17 mouse cellular contexts compared by ENCODE assay signal in the genomic region with DNA sequence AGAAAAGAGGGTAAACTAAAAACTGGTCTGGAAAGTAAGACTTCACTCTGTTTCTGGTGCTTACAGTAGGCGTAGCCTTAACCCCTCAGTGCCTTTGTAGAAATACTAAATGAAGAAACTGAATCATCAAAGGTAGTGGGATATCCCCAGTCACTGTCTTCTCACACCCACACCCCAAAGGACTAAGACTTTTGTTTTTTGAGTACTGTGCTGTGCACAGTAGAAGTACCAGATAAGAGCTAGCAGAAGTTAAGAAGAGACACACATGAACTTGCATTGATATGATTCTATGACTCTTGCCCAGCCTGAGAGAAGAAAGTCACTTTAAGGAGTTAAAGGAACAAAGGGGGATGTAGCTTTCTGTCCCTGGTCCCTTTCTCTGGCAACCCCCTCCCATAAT. TPM values are rescaled to one million over a fixed set of nuclear protein-coding genes. Genes with fewer than 3 reads are reported as not detected.
DNase-seq lines count a peak whose midpoint lies in the region; ATAC-seq and TF ChIP-seq lines count a peak whose summit lies in the region.
"Had no signal": no experiment of that assay in that cellular context is flagged by ENCODE, and none has a peak within 500 bp of the region (broad histone marks: within the 10 kb centered on the region; RNA-seq: fewer than 3 reads in every experiment).

No protein-coding gene starts in this region.

- H3K9ac ChIP-seq in hindbrain, postnatal 0 days (replicated peaks; ENCODE audit: low read length): no peak overlapping the region
- no peak overlapping the region for H3K9ac ChIP-seq in hindbrain, embryonic 11.5 days (ENCODE audit: low read depth, low read length)
- peak overlapping the region; percentile 75 for H3K9ac ChIP-seq in liver, embryonic 14.5 days (replicated peaks)
- H3K9ac ChIP-seq in stomach, embryonic 15.5 days: no peak overlapping the region
- H3K9ac ChIP-seq: embryonic facial prominence, embryonic 15.5 days; forebrain, embryonic 15.5 days had no signal

- no peaks in the 10 kb centered on the region for H3K9me3 ChIP-seq in hindbrain, postnatal 0 days (ENCODE audit: low read length)
- no peaks in the 10 kb centered on the region for H3K9me3 ChIP-seq in hindbrain, embryonic 11.5 days (ENCODE audit: control insufficient read depth, low read length)
- H3K9me3 ChIP-seq in liver, embryonic 14.5 days (ENCODE audit: control insufficient read depth, low read length): no peaks in the 10 kb centered on the region
- H3K9me3 ChIP-seq in stomach, embryonic 15.5 days: no peaks in the 10 kb centered on the region
- H3K9me3 ChIP-seq: embryonic facial prominence, embryonic 15.5 days; forebrain, embryonic 15.5 days; G1E had no signal

- 98% methylated on average over 1 of the region's 1 CpGs for WGBS in hindbrain, postnatal 0 days
- 89% methylated on average over 1 of the region's 1 CpGs for WGBS in hindbrain, embryonic 11.5 days
- 52% methylated on average over 1 of the region's 1 CpGs for WGBS in liver, embryonic 14.5 days (ENCODE audit: insufficient replicate concordance)
- WGBS in stomach, embryonic 15.5 days: 86% methylated on average over 1 of the region's 1 CpGs

- TF ChIP-seq EP300 in liver, embryonic 14.5 days (IDR thresholded peaks at IDR 0.05; ENCODE audit: low read depth): peak; percentile 58

- H3K4me3 ChIP-seq in hindbrain, postnatal 0 days (ENCODE audit: low read length): no peak overlapping the region
- H3K4me3 ChIP-seq in hindbrain, embryonic 11.5 days (ENCODE audit: low read depth, low read length): no peak overlapping the region
- H3K4me3 ChIP-seq in liver, embryonic 14.5 days (ENCODE audit: insufficient read depth in 1 of 2, low read depth in 2 of 2, low read length in 2 of 2): peak overlapping the region; percentile 73 to 91
- peak overlapping the region; percentile 59 for H3K4me3 ChIP-seq in stomach, embryonic 15.5 days (replicated peaks)
- H3K4me3 ChIP-seq: embryonic facial prominence, embryonic 15.5 days; forebrain, embryonic 15.5 days had no signal

- 0 out of 2 replicates have a peak overlapping the region, but pooled peaks have one; percentile 96 for H3K4me2 ChIP-seq in hindbrain, postnatal 0 days (ENCODE audit: low read depth, low read length)
- H3K4me2 ChIP-seq in hindbrain, embryonic 11.5 days (replicated peaks; ENCODE audit: low read depth, low read length): no peak overlapping the region
- peak overlapping the region; percentile 87 for H3K4me2 ChIP-seq in liver, embryonic 14.5 days (ENCODE audit: low read depth)
- 0 out of 2 replicates have a peak overlapping the region, but pooled peaks have one; percentile 92 for H3K4me2 ChIP-seq in stomach, embryonic 15.5 days
- H3K4me2 ChIP-seq: forebrain, embryonic 15.5 days had no signal

- ATAC-seq in hindbrain, postnatal 0 days: no peak
- no peak for ATAC-seq in hindbrain, embryonic 11.5 days (ENCODE audit: low FRiP score)
- ATAC-seq in liver, embryonic 14.5 days (ENCODE audit: insufficient read depth): no peak
- no peak for ATAC-seq in stomach, embryonic 15.5 days (ENCODE audit: insufficient read depth, low FRiP score, low read depth)
- ATAC-seq: forebrain, embryonic 15.5 days had no signal

- no peaks in the 10 kb centered on the region for H3K36me3 ChIP-seq in hindbrain, postnatal 0 days (ENCODE audit: insufficient read depth, low read length)
- H3K36me3 ChIP-seq in hindbrain, embryonic 11.5 days (ENCODE audit: control insufficient read depth, insufficient read depth, low read length): no peaks in the 10 kb centered on the region
- peaks cover 27% of the 10 kb centered on the region for H3K36me3 ChIP-seq in liver, embryonic 14.5 days (replicated peaks; ENCODE audit: control insufficient read depth, insufficient read depth, low read depth)
- no peaks in the 10 kb centered on the region for H3K36me3 ChIP-seq in stomach, embryonic 15.5 days
- H3K36me3 ChIP-seq: embryonic facial prominence, embryonic 15.5 days; forebrain, embryonic 15.5 days had no signal

- DNase-seq in hindbrain, postnatal 0 days (ENCODE audit: low spot score): no peak
- DNase-seq in hindbrain, embryonic 11.5 days (ENCODE audit: low spot score): no peak
- peak; percentile 78 for DNase-seq in MEL-GATA-1-ER (ENCODE audit: extremely low read depth, low read depth)
- DNase-seq in liver, embryonic 14.5 days (ENCODE audit: low read depth in 3 of 3, low spot score in 3 of 3): peak in 2 of 3 experiments; percentile 40 to 53
- DNase-seq in layer of hippocampus, adult 9-11 months: no peak
- no peak for DNase-seq in frontal cortex, postnatal 10 days (ENCODE audit: low spot score in 2 of 2)
- DNase-seq: adrenal gland, adult 8-10 months; cerebellum, adult 9-10 months; heart, postnatal 4 days; kidney, adult 11 months; kidney, postnatal 10 days; lung, adult 18-20 months; thymus, postnatal 36 days had no signal

- no peaks in the 10 kb centered on the region; the same call in 1 of the 2 replicates for H3K4me1 ChIP-seq in hindbrain, postnatal 0 days (ENCODE audit: insufficient read depth, low read length)
- H3K4me1 ChIP-seq in hindbrain, embryonic 11.5 days (replicated peaks; ENCODE audit: control insufficient read depth, insufficient read depth, low read length): peaks cover 4% of the 10 kb centered on the region; the same call in 1 of the 2 replicates
- H3K4me1 ChIP-seq in liver, embryonic 14.5 days (replicated peaks; ENCODE audit: control insufficient read depth in 2 of 2, insufficient read depth in 2 of 2, low read length in 1 of 2): peaks cover 51 to 53% of the 10 kb centered on the region in 2 experiments
- H3K4me1 ChIP-seq in stomach, embryonic 15.5 days: peaks cover 40% of the 10 kb centered on the region

- no peak overlapping the region for H3K27ac ChIP-seq in hindbrain, postnatal 0 days
- H3K27ac ChIP-seq in hindbrain, embryonic 11.5 days (ENCODE audit: low read depth, low read length): no peak overlapping the region
- peak overlapping the region; percentile 94 for H3K27ac ChIP-seq in liver, embryonic 14.5 days
- no peak overlapping the region for H3K27ac ChIP-seq in stomach, embryonic 15.5 days
- H3K27ac ChIP-seq: embryonic facial prominence, embryonic 15.5 days; forebrain, embryonic 15.5 days had no signal

- H3K27me3 ChIP-seq in hindbrain, postnatal 0 days (ENCODE audit: insufficient read depth, low read length): peaks cover 5% of the 10 kb centered on the region; the same call in 1 of the 2 replicates
- H3K27me3 ChIP-seq in hindbrain, embryonic 11.5 days (ENCODE audit: control insufficient read depth, insufficient read depth, low read length): peaks cover 22% of the 10 kb centered on the region
- peaks cover 18% of the 10 kb centered on the region for H3K27me3 ChIP-seq in liver, embryonic 14.5 days (ENCODE audit: control insufficient read depth, insufficient read depth, low read length)
- H3K27me3 ChIP-seq in stomach, embryonic 15.5 days (replicated peaks): peaks cover 2% of the 10 kb centered on the region; the same call in 1 of the 2 replicates

- no peak for TF ChIP-seq CTCF in hindbrain, postnatal 0 days (IDR thresholded peaks at IDR 0.05; ENCODE audit: low read depth)
- no peak for TF ChIP-seq CTCF in liver, embryonic 14.5 days (IDR thresholded peaks at IDR 0.05; ENCODE audit: low read depth)

RNA-seq across cellular contexts. Expression of a gene that starts 2.7 kb away (rescaled TPM):
- 7.7 and 8.4 TPM in 2 replicates for total RNA-seq in hindbrain, postnatal 0 days (2014; rRNA removed)
- 3.2 and 3.5 TPM in 2 replicates for polyA plus RNA-seq in hindbrain, postnatal 0 days (2015; fragmentation: Nextera tagmentation; extraction: Ambion mirVana)
- 3.3 and 3.7 TPM in 2 replicates for polyA plus RNA-seq in hindbrain, embryonic 11.5 days (2014; fragmentation: Nextera tagmentation; extraction: Ambion mirVana)
- polyA plus RNA-seq in liver, embryonic 14.5 days (2012; rRNA removed): 15.1 and 15.9 TPM in 2 replicates
- polyA plus RNA-seq in liver, embryonic 14.5 days (2014; fragmentation: Nextera tagmentation; extraction: Ambion mirVana): 28.0 and 29.2 TPM in 2 replicates
- 11.1 and 13.6 TPM in 2 replicates for polyA plus RNA-seq in stomach, embryonic 15.5 days (2015; fragmentation: Nextera tagmentation; extraction: Ambion mirVana)

Comparison
In these comparisons a context has a peak if more than half of its experiments do, and no peak if none do; other contexts are left out.
1. DNase-seq: peak in MEL-GATA-1-ER (single experiment) and liver, embryonic 14.5 days (2 of 3); none in hindbrain, postnatal 0 days (single experiment), hindbrain, embryonic 11.5 days (single experiment), layer of hippocampus, adult 9-11 months (single experiment) and frontal cortex, postnatal 10 days (0 of 2).
2. H3K4me3 ChIP-seq: peak in liver, embryonic 14.5 days (2 of 2) and stomach, embryonic 15.5 days (single experiment); none in hindbrain, postnatal 0 days (single experiment) and hindbrain, embryonic 11.5 days (single experiment).